Mouse (Mus musculus) adrenal gland, adult 8-10 months (tissue): ENCODE measurements around the gene Wnk4. TPM values are rescaled to one million over a fixed set of nuclear protein-coding genes. Genes with fewer than 3 reads are reported as not detected.

Source experiments
- DNase-seq: peaks from one replicate; pipeline ENCODE4 v3.0.0; 2022
- total RNA-seq, 4 experiments: library from RNA; stranded (reverse); gene quantifications; 2 replicates each; pipeline ENCODE4 v1.2.4; 2022

Gene Wnk4
- total RNA-seq, 4 experiments from 2014 or later: 2.8 to 6.7 (median 4.9) TPM

DNA sequence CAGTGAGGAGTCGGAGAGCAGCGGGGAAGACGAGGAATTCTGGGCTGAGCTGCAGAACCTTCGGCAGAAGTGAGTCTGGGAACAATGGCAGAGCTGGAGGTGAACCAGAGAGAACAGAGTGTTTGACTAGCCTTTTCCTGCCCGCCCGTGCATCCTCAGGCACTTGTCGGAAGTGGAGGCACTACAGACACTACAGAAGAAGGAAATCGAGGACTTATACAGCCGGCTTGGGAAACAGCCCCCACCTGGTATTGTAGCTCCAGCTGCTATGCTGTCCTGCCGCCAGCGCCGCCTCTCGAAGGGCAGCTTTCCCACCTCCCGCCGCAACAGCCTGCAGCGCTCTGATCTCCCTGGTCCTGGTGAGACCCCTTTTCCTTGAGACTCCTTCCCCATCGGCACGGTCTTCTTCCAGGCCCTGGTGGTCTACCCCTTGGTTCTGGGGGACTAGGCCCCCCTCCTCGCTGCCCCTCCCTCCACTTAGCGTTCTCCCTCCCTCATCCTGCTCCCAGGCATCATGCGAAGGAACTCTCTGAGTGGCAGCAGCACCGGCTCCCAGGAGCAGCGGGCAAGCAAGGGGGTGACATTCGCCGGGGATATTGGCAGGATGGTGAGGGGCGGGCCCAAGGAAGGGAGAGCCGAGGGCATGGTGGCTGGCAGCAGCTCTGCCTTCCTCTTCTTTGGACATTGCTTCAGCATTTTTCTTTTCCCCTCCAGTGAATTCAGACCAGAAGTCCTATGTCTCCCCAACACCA lies 16.1 kb downstream of the Wnk4 start:
- DNase-seq: no peak

DNA sequence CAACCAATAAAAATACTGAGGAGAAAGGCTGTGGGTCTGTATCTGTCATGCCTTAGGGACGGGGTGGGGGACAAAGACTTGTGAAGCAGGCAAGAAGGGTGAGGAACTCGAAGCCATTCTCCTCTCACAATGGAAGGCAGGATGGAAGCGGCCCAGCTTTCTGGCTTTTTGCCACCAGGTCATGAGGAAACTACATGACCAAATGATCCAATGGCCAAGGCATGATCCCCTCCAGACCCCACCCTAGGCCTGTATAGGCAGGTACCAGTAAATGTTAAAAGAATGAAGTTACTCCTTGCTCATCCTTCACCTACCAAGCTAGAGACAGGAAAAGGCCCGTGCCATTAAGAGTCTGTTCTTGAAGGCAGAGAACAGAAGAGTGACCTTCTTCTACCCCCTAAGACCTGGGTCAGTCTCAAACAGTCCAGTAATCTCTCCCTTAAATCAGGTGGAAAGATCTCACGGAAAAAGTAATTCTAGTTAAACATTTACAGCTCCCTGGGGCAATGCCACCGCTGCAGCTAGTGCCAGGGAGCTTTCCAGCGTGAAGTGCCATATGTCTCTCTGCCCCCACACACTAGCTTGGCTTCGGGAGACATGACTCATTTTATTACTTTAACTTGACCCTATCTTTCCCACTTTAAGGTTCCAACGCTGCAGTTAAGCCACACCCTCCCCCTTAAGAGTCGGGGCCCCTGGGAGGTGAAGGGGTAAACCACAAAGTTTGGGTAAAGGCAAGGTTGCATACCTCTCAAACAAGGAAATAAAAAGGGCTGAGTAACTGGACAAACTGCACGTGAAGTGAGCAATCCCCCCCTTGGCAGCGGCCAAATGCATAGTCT lies 17.2 kb downstream of the Wnk4 start:
- DNase-seq: no peak

DNA sequence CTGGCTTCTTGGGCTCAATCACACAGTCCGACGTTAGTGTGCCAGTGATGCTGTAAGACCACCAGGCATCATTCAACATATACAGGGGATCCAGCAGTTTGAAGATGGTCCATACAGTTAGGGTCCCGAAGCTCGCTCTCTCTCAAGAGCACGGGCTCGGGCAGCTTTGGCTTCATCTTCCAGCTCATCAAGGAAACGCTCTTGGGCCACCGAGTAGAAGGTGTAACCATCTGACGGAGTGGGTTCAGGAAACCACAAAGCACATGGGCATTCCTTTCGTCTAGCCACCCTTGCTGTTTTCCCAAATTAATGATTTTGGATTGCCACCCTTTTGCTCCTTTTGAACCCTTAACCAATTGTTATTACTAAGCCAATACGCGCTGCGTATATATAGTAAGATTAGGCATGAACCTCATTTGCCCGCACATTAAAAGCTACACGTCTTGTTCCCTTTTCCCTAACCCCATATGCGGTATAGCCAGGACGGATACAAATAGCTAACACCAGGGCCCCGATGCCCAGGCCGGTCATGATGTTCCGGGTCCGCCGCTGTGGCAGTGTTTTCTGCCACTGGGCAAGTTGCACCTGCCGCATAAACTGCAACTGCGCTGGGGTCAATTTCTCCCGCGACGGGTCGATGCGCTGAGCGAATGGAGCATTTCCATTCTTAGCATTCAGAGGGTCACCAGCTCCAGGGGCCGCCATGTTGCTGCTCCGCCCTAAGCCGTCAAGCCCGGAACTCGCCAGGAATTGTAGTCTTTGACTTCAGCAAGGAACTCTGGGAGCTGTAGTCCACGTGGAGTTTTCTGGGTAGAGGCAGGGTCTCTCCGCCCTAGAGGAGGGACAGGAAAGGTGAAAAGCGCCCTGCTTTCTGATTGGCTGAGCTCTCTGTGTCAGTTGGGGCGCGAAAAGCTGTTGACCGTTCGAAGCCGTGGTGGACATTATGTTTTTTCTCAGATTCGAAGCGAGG lies 18.1 kb downstream of the Wnk4 start, which contains the start of the genes Cntd1 and Coa3:
Gene Cntd1, plus strand, starts transcription at position 790 of the 970 bp plus-strand sequence.
Gene Coa3, minus strand, starts transcription at position 892 of the 970 bp plus-strand sequence.
- DNase-seq: peak; percentile 77

DNA sequence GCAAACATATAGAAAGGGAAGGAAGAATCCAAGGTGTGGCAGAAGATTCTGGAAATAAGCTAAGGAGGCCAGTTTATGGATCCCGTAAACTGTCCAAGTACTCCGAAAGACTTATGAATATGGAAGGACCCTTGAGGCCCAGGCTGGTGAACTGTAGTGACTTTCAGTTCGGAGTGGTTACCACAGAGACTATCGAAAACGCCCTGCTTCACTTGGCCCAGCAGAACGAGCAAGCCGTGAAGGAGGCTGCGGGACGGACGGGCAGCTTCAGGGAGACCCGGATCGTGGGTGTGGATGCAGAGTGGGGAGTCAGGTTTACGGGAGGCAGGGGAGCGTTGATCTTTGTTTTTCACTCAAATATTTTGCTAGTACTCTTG lies 18.8 kb downstream of the Wnk4 start:
- DNase-seq: no peak

DNA sequence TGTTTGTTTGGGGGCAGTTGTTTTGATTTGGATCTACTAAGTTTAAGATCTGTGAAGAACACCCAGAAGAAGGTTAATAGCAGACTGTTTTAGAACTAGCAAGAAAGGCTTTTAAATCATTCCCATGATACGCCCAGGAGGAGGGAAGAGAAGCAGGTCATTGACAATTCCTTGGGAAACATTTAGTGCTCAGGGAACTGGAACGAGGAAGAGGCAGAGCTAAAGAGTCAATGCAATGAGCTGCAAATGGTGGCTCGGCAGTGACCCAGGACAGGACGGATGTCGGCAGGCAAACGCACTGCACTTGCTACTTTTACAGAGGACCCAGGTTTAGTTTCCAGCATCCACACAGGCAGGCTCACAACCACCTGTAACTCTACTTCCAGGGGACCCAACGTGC lies 20.5 kb downstream of the Wnk4 start:
- DNase-seq: no peak

DNA sequence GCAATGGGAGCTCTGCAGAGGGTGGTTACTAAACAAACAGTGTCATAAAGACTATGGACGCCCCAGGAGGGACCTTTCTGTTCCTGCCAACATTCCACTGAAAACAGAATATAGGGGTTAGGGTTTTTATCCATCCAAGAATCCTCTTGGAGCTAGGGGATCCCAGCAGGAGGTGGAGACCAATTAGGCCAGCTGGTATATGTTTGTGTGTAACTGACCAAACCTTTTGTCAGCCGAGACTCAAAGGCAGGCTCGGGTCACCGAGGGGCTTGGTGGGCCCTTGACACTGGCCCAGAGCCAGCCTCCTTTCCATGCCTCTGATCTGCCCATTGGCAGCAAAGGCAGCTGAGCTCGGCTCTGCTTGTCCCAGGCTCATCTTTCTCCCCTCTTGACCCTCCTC lies 22.5 kb downstream of the Wnk4 start:
- DNase-seq: no peak

DNA sequence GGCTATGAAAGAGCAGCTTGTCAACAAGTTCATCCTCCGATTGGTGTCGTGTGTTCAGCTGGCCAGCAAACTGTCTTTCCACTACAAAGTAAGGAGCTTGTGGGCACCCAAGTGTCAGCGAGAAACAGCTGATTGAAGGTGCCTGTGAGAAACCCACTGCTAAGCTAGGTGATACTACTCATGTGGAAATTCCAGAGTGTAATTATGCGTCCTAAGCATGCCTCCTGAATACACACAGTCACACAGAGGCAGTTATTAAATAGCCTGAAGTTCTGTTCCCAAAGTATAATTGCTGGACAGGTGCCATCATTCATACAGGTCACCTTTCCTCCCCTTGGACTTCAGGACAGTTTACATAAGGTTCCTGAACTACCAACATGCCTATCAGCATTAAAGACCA lies 23.4 kb downstream of the Wnk4 start:
- DNase-seq: no peak

DNA sequence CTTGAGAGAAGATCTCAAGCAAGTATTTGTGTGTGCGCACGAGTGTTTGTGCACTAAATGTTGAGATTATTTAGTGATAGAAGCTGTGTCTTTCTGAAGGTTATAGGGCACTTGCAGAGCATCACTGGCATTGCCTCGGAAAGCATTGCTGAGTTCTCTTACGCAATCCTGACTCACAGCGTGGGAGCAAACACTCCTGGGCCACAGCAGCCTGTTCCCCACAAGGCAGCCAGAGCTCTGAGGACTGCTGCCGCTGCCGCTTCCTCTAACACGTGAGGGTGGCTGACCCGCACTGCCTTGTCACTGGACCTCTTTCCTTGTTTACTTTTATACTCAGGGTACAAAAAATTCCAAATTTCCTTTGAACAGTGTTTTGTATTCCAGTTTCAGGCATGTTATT lies 26.9 kb downstream of the Wnk4 start:
- peak; percentile 60 for DNase-seq

DNA sequence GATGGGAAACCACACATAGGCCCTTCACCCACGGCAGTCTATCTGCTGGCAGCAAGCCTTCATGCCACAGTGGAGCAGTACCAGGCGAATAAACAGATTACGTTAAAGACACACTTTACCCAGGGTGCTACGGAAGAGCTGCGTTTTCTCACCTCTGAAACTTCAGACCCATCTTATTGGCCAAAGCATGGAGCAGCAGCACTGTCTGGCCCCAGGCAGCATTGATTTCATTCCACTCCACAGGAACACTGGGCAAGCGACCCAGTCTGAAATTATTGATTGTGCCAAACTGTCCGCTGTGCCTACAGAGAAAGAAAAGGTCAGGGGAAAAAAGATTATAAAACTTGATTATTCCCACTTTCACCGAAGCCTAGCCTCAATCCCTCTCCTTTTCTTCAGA lies 30.9 kb downstream of the Wnk4 start:
- DNase-seq: no peak

DNA sequence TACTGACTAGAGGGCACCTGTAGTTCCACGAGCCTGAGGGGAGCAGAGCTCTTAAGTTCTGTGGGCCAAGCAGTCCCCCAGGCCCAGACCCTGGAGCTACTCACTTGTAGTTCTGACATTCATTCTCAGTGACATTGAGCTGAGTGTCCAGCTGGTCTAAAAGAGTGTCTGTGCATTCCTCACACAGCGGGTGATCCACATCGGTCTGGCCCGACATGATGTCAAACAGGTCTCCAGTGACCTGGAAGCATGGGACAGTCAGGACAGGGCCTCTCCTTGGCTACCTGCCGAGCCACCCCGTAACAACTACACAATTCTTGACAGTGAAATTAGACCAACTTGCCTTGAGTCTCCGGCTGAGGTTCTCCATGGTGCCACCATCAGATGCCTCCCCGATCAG lies 34.8 kb downstream of the Wnk4 start:
- DNase-seq: no peak

DNA sequence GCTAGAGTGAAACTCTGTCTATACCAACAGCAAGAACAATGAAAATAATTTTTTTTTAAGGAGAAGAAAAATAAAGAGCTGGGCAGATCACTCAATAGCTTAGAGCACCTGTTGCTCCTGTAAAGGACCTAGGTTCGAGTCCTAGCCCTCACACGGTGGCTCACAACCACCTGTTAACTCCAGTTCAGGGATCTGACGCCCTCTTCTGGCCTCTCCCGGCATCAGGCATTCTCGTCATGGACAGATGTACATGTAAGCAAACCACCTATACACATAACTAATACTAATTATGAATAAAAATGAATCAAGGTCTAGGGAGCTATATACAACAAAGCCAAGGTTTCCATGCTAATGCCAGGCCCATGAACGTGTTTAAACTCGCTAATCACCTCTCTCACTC lies 40.5 kb downstream of the Wnk4 start:
- no peak for DNase-seq

DNA sequence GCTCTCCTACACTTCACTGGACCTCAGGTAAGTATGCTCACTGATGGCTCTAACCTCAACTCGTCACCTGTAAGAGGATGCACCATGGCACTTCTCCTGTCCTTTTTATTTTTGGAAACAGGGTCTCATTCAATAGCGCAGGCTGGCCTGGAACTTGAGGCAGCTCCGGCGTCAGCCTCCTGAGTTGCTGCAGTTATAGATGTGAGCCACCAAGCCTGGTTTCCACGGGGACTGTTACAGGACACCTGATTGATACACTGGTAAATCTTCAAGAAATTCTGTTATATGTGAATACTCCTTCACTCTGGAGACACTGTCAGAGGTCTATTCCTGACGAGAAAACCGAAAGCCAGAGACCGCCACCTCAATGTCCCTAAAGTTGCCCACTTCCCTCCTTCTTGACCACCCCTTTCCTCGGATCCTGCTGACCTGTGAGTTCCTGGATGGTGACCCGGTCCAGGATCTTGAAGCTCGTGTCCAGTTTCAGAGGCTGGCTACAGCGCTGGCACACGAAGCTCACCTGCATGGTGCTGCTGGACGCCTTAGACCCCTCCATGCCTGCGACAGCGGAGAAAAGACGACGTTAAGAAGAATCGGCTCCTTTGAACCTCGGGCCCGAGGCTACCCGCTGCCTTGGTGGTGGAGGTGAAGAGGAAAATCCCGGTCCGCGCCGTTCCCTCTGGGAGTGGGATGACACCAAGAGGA lies 41.1 kb downstream of the Wnk4 start:
- DNase-seq: no peak

DNA sequence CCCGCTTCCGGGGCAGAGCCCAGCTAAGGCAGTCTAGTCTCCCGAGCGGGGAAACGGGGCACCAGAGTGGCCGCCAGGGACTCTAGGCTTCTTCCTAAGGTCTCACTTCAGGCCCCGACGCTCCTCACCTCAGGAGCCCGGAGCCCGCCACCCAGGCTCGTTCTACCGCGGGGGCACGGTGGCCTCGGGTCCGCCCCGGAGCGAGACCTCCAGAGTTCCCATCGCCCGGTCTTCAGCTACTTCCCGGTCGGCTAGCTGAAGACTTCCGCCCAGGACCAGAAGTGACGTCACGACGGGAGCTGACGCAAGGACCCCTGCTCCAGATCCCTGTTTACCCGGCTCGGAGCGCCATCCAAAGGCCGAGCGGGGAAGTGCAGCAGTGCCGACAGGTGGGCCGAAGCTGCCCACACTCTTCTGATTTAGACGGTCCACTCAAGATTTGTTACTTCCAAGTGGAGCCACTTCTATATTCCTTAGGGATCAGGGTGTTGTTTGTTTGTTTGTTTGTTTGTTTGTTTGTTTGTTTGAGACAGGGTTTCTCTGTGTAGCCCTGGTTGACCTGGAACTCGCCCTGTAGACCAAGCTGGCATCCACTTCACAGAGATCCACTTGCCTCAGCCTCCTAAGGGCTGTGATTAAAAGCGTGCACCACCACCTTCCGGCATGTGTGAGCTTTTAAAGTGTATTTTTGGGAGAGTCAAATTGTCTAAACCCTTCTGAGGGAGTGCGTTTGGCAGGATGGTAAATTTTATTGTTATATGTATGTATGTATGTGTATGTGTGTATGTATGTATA lies 41.8 kb downstream of the Wnk4 start, which contains the start of gene Becn1:
Gene Becn1, minus strand, starts transcription at position 283 of the 795 bp plus-strand sequence.
- peak; percentile 92 for DNase-seq

DNA sequence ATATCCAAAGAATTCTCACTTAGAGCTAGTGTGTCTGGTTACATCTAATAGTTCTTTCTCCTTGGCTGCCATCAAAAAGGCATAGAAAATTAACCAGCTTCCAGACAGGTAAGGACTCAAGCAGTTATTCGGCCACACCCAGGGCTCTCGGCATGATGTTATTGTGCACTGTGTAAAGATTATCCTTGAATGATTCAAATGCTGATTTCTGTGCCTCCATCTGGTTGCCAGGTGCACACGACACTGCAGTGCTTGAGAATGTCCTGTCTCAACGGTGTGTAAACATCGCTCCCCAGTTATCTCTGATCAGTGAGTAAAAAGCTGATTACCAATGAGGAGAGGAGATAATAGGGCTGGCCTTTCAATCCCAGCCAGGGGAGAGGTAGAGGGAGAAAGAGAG lies 47.4 kb downstream of the Wnk4 start:
- no peak for DNase-seq

DNA sequence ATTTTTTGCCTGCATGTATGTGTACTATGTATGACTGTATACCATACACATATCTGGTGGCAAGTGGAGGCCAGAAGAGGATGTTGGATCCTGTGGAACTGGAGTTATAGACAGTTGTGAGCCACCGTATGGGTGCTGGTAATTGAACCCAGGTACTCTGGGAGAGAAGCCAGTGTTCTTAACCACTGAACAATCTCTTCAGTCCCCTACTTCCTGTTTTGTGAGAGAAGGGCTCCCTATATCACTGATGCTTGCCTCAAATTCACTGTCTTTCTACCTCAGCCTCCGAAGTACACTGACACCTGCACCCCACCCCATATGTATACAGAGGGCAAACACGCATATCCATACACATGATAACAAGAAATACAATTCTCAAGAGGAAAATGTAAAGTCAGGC lies 50.7 kb downstream of the Wnk4 start:
- DNase-seq: no peak

DNA sequence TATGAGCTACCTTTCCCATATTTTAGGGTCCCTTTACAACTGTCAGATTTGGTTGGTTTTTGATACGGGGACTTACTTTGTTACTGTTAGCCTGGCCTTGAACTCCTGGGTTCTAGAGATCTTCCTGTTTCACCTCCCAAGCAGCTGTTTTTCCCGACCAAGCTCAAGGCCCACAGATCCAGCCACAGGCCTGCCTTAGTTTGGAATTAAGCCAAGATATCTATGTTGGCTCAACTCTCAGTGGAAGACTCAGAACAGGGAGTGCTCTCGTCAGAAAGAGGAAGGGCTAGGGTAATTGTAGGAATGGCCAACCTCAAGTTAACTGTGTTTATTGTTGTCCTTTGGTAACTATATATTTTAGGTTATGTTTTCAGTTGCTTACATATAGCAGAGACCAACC lies 51.8 kb downstream of the Wnk4 start:
- no peak for DNase-seq

DNA sequence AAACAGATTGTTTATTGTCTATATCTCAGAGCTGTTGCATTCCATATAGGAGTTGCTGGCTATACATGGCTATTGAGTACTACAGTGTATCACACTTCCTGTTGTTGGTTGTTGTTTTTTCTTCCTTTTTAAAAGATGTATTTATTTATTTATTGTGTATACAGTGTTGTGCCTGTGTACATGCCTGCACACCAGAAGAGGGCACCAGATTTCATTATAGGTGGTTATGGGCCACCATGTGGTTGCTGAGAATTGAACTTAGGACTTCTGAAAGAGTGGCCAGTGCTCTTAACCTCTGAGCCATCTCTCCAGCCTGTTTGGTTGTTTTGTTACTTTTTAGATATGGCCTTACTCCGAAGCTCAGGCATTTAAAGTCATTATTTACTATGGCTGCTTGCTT lies 54.2 kb downstream of the Wnk4 start:
- no peak for DNase-seq

DNA sequence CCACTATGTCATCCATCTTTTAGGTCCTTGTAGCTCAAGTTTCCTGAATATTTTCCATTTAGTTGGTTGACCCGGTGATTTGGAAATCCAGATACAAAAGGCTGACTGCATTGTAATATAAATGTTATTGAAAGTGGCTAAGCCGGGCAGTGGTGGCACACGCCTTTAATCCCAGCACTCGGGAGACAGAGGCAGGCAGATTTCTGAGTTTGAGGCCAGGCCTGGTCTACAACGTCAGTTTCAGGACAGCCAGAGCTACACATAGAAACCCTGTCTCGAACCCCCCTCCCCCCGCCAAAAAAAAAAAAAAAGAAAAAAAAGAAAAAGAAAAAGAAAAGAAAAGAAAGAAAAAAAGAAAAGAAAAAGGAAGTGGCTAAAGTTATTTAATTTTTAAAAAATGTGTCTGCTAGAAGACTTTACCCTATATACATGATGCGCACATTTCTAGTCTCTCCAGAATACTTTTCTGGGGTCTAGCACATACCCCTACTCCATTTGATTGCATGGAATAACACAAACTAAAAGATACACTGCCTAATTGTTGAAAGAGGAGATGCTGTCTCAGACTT lies 54.8 kb downstream of the Wnk4 start:
- DNase-seq: no peak

DNA sequence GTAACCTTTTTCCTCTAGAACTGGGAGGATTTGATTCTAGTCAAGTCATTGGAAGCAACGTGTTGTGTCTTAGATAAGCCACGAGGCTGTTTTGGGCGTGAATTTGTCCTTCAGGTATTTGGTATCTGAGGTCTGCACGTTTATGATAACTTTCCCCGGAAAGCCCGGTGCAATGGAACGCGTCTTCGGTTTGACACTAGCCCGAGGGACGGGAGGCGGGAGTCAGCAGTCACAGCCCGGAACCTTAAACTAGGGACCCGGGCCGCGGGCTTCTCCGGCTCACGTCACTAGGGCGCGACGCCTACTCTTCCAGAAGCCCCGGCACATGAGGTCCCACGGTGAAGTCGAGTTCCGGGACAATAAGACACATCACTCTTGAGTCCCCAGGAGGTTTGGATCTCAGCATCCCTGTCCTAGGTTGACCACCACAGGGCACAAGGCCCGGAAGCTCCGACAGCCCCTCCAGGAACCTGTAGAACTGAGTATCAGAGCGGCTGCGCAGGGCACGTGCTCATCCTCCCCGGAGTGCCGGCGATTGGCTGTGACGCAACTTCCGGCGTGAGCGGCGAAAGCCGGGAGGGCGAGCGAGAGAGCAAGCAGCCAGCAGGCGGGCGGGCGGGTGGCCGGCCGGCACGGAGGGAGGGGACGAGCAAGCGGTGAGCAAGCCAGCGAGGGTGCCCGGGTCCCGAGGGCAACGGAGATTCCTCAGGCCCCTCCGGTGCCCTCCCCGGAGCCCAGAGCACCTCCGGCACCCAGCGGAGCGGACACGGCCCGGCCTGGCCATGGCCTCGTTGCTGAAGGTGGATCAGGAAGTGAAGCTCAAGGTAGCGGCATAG lies 55.5 kb downstream of the Wnk4 start, which contains the start of gene Psme3:
Gene Psme3, plus strand, starts transcription at position 549 of the 836 bp plus-strand sequence.
- peak; percentile 89 for DNase-seq

DNA sequence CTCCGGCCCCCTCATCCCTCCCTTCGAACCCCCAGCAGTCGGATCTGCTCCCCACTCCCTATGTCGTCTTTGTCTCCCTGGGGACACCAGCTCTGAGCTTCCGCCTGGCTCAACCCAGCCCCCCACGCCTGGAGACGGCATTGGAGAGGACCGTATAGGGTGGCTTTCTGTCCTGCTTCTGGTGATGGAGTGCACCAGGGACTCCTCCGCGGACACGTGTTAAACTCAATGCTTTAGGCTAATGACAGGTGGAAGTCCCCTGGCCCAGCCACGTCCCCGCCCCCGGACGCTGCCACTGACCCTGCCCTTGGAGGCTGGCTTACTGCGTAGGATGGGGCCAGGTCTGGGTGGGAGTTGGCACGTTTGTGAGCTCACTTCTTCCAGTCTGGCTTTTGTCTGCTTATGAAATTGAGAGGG lies 56.1 kb downstream of the Wnk4 start:
- no peak for DNase-seq
